In genomic region chr3:123508056-123508674, GRCm38 (mm10) we compare ENCODE assay signal across 8 mouse cellular contexts.
DNase-seq lines count a peak whose midpoint lies in the region; ATAC-seq lines count a peak whose summit lies in the region.

No protein-coding gene starts in this region.

- no peaks in the 10 kb centered on the region for H3K9me3 ChIP-seq in heart, embryonic 13.5 days
- no peaks in the 10 kb centered on the region for H3K9me3 ChIP-seq in liver, embryonic 12.5 days (replicated peaks)
- H3K9me3 ChIP-seq in stomach, embryonic 15.5 days, result no peaks in the 10 kb centered on the region

- peak overlapping the region; percentile 92 for H3K4me2 ChIP-seq in heart, embryonic 13.5 days
- peak overlapping the region; percentile 85 for H3K4me2 ChIP-seq in liver, embryonic 12.5 days
- H3K4me2 ChIP-seq in stomach, embryonic 15.5 days, result peak overlapping the region; percentile 69

- peak; percentile 99 for ATAC-seq in heart, embryonic 13.5 days (ENCODE audit: extremely low read depth, insufficient number of reproducible peaks, low FRiP score, low TSS enrichment)
- peak; percentile 93 for ATAC-seq in liver, embryonic 12.5 days
- peak; percentile 96 for ATAC-seq in stomach, embryonic 15.5 days (ENCODE audit: insufficient read depth, low FRiP score, low read depth)

- no peaks in the 10 kb centered on the region; the same call in 1 of the 2 replicates for H3K27me3 ChIP-seq in heart, embryonic 13.5 days (replicated peaks)
- H3K27me3 ChIP-seq in liver, embryonic 12.5 days (replicated peaks), result no peaks in the 10 kb centered on the region
- H3K27me3 ChIP-seq in stomach, embryonic 15.5 days (replicated peaks), result no peaks in the 10 kb centered on the region

- peaks cover 25% of the 10 kb centered on the region for H3K36me3 ChIP-seq in heart, embryonic 13.5 days
- peaks cover 25% of the 10 kb centered on the region for H3K36me3 ChIP-seq in liver, embryonic 12.5 days
- H3K36me3 ChIP-seq in stomach, embryonic 15.5 days, result 0 out of 2 replicates have a peak, but pooled peaks cover 6% of the 10 kb centered on the region

- WGBS in heart, embryonic 13.5 days, result under 1% methylated on average over 53 of the region's 53 CpGs
- under 1% methylated on average over 53 of the region's 53 CpGs for WGBS in liver, embryonic 12.5 days (ENCODE audit: insufficient replicate concordance)
- WGBS in stomach, embryonic 15.5 days, result under 1% methylated on average over 52 of the region's 53 CpGs

- peak overlapping the region; percentile 79 for H3K4me3 ChIP-seq in brown adipose tissue, adult 24 weeks (ENCODE audit: insufficient read depth, low read depth, low read length)
- peak overlapping the region; percentile 73 for H3K4me3 ChIP-seq in heart, embryonic 13.5 days
- H3K4me3 ChIP-seq in liver, embryonic 12.5 days, result peak overlapping the region; percentile 84
- H3K4me3 ChIP-seq in stomach, embryonic 15.5 days (replicated peaks), result peak overlapping the region; percentile 72

- H3K4me1 ChIP-seq in brown adipose tissue, adult 24 weeks (ENCODE audit: control insufficient read depth, insufficient read depth, insufficient read length, low read length), result no peaks in the 10 kb centered on the region
- H3K4me1 ChIP-seq in heart, embryonic 13.5 days, result peaks cover 37% of the 10 kb centered on the region
- peaks cover 29% of the 10 kb centered on the region for H3K4me1 ChIP-seq in liver, embryonic 12.5 days
- H3K4me1 ChIP-seq in stomach, embryonic 15.5 days, result peaks cover 8% of the 10 kb centered on the region; the same call in 1 of the 2 replicates

- peak overlapping the region; percentile 94 for H3K9ac ChIP-seq in heart, embryonic 13.5 days
- H3K9ac ChIP-seq in liver, embryonic 12.5 days, result peak overlapping the region; percentile 90
- H3K9ac ChIP-seq in stomach, embryonic 15.5 days, result peak overlapping the region; percentile 97

- H3K27ac ChIP-seq in brown adipose tissue, adult 24 weeks (replicated peaks; ENCODE audit: low read depth, low read length), result peak overlapping the region; percentile 92
- peak overlapping the region; percentile 100 for H3K27ac ChIP-seq in heart, embryonic 13.5 days (replicated peaks)
- peak overlapping the region; percentile 98 for H3K27ac ChIP-seq in liver, embryonic 12.5 days
- H3K27ac ChIP-seq in stomach, embryonic 15.5 days, result peak overlapping the region; percentile 100

- peak; percentile 100 for DNase-seq in CD4-positive, CD25-positive, alpha-beta regulatory T cell, adult 2 months (ENCODE audit: low read depth, low spot score)
- peak; percentile 71 for DNase-seq in fat pad, adult 2 months (ENCODE audit: extremely low read depth, low read depth, low spot score)
- DNase-seq in kidney, postnatal 10 days, result peak; percentile 100
- peak; percentile 100 for DNase-seq in natural killer cell, adult 2 months (ENCODE audit: low spot score in 2 of 2)

Comparison
In these comparisons a context has a peak if more than half of its experiments do, and no peak if none do; other contexts are left out.
1. Peak in every context shown above with its lines: DNase-seq, ATAC-seq, H3K4me3 ChIP-seq and H3K27ac ChIP-seq.